Mouse (Mus musculus): ENCODE data around the gene Mptx2.
"Not testable (repeated sequence)": the region's sequence is repeated elsewhere in the genome, so short reads cannot be mapped to it uniquely, and the experiment has no call there.

Mptx2 gene

GRCm38 (mm10) chr1:173277677-173278076 is at the start of gene Mptx2:
Gene Mptx2, minus strand, starts transcription at chr1:173277777.
- no peak for DNase-seq

GRCm38 (mm10) chr1:173326552-173326951 is 49.0 kb upstream of the Mptx2 start:
- DNase-seq: no peak

GRCm38 (mm10) chr1:173325395-173325794 is 47.8 kb upstream of the Mptx2 start:
- DNase-seq: no peak

- DNase-seq: no peak
These were observed 47.4 kb upstream of the Mptx2 start for GRCm38 (mm10) chr1:173324961-173325360.

- peak in 1 of 2 experiments; percentile 36 for DNase-seq
These were observed 46.4 kb upstream of the Mptx2 start for GRCm38 (mm10) chr1:173323839-173324585.

GRCm38 (mm10) chr1:173322249-173322627 is 44.7 kb upstream of the Mptx2 start:
- DNase-seq: no peak

- no peak for DNase-seq
These were observed 44.1 kb upstream of the Mptx2 start for GRCm38 (mm10) chr1:173321593-173322248.

- DNase-seq: no peak
These were observed 40.4 kb upstream of the Mptx2 start for GRCm38 (mm10) chr1:173317925-173318477.

- DNase-seq: no peak
These were observed 38.1 kb upstream of the Mptx2 start for GRCm38 (mm10) chr1:173315725-173316124.

GRCm38 (mm10) chr1:173313535-173314050 is 36.0 kb upstream of the Mptx2 start:
- not testable (repeated sequence) for DNase-seq

GRCm38 (mm10) chr1:173302795-173303194 is 25.2 kb upstream of the Mptx2 start:
- DNase-seq: not testable (repeated sequence)

- DNase-seq: no peak
These were observed 11.9 kb downstream of the Mptx2 start, which contains the start of gene Olfr418 for GRCm38 (mm10) chr1:173265701-173266100. Gene Olfr418, plus strand, starts transcription at chr1:173266001.

- no peak for DNase-seq
These were observed 27.7 kb downstream of the Mptx2 start for GRCm38 (mm10) chr1:173249888-173250287.

GRCm38 (mm10) chr1:173237004-173237403 is 40.6 kb downstream of the Mptx2 start:
- DNase-seq: not testable (repeated sequence)

GRCm38 (mm10) chr1:173227081-173227480 is 50.5 kb downstream of the Mptx2 start, which contains the start of gene Fcer1a:
Gene Fcer1a, minus strand, starts transcription at chr1:173227214.
- no peak for DNase-seq

Measured in spleen, adult 18-20 months (tissue).